Comparison of ENCODE assay signal across 9 mouse cellular contexts in the genomic region with DNA sequence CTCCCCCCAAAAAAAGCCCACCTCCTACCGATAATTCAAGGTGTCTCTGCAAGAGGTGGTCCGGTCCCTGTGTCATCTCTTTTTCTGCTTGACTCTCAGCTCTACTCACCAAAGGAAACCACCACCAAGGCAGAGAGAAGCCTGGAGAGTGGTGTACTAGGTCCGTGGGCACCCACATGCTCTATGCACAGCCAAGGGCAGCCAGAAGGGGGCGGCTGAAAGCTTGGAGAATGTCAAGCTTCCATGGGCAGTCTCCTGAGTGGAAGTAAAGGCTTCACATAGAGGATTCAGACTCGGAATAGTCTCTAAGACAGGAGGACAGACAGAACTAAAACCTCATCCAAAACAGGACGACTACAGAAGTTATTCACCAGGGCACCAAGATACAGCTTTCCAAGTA. TPM values are rescaled to one million over a fixed set of nuclear protein-coding genes. Genes with fewer than 3 reads are reported as not detected.
A peak's percentile ranks its signal among the peaks of the same experiment; 100 is the strongest.
DNase-seq lines count a peak whose midpoint lies in the region; ATAC-seq and TF ChIP-seq lines count a peak whose summit lies in the region.
"Had no signal": no experiment of that assay in that cellular context is flagged by ENCODE, and none has a peak within 500 bp of the region (broad histone marks: within the 10 kb centered on the region; RNA-seq: fewer than 3 reads in every experiment).

No protein-coding gene starts in this region.

- H3K9me3 ChIP-seq in limb, embryonic 11.5 days (ENCODE audit: control insufficient read depth, low read length), result no peaks in the 10 kb centered on the region; the same call in 1 of the 2 replicates
- no peaks in the 10 kb centered on the region for H3K9me3 ChIP-seq in limb, embryonic 10.5 days (replicated peaks)
- H3K9me3 ChIP-seq in lung, postnatal 0 days (ENCODE audit: low read length), result no peaks in the 10 kb centered on the region

- peak; percentile 73 for TF ChIP-seq CTCF in lung, postnatal 0 days (IDR thresholded peaks at IDR 0.05)

- peaks cover 4% of the 10 kb centered on the region; the same call in 1 of the 2 replicates for H3K36me3 ChIP-seq in limb, embryonic 11.5 days (ENCODE audit: control insufficient read depth, insufficient read depth, low read length)
- peaks cover 51% of the 10 kb centered on the region for H3K36me3 ChIP-seq in limb, embryonic 10.5 days
- H3K36me3 ChIP-seq in lung, postnatal 0 days (ENCODE audit: insufficient read depth, low read length), result no peaks in the 10 kb centered on the region

- H3K9ac ChIP-seq in limb, embryonic 11.5 days (ENCODE audit: low read length), result no peak overlapping the region
- H3K9ac ChIP-seq in lung, postnatal 0 days (replicated peaks; ENCODE audit: low read depth), result no peak overlapping the region

- TF ChIP-seq EP300 in lung, postnatal 0 days (IDR thresholded peaks at IDR 0.05), result no peak

- ATAC-seq in CD4-positive, CD25-positive, alpha-beta regulatory T cell, adult 4 months, result no peak
- ATAC-seq in limb, embryonic 11.5 days (ENCODE audit: insufficient number of reproducible peaks, low FRiP score, low TSS enrichment, low read depth), result no peak
- peak; percentile 46; the same call in 1 of the 2 replicates for ATAC-seq in lung, postnatal 0 days
- no peak for ATAC-seq in activated CD4-positive, CD25-positive, alpha-beta regulatory T cell, adult 4 months

- no peaks in the 10 kb centered on the region for H3K27me3 ChIP-seq in limb, embryonic 11.5 days (ENCODE audit: control insufficient read depth, insufficient read depth, low read length)
- H3K27me3 ChIP-seq in limb, embryonic 10.5 days (ENCODE audit: low read depth, poor library complexity, severe bottlenecking), result no peaks in the 10 kb centered on the region
- H3K27me3 ChIP-seq in lung, postnatal 0 days (replicated peaks; ENCODE audit: insufficient read depth, low read length), result no peaks in the 10 kb centered on the region

- no peak overlapping the region for H3K27ac ChIP-seq in limb, embryonic 11.5 days (replicated peaks; ENCODE audit: low read depth, low read length)
- H3K27ac ChIP-seq in limb, embryonic 10.5 days, result no peak overlapping the region
- H3K27ac ChIP-seq in lung, postnatal 0 days (ENCODE audit: low read length), result no peak overlapping the region

- no peak overlapping the region for H3K4me2 ChIP-seq in limb, embryonic 11.5 days (ENCODE audit: low read depth, severe bottlenecking)
- H3K4me2 ChIP-seq in lung, postnatal 0 days (replicated peaks; ENCODE audit: low read depth, low read length), result no peak overlapping the region

- H3K4me1 ChIP-seq in limb, embryonic 11.5 days (ENCODE audit: control insufficient read depth, insufficient read depth, low read length), result no peaks in the 10 kb centered on the region
- 0 out of 2 replicates have a peak, but pooled peaks cover 2% of the 10 kb centered on the region for H3K4me1 ChIP-seq in limb, embryonic 10.5 days
- peaks cover 10% of the 10 kb centered on the region; the same call in 1 of the 2 replicates for H3K4me1 ChIP-seq in lung, postnatal 0 days (ENCODE audit: insufficient read depth, low read depth, low read length)

- 65% methylated on average over 6 of the region's 6 CpGs for WGBS in limb, embryonic 11.5 days
- WGBS in limb, embryonic 10.5 days, result 65% methylated on average over 6 of the region's 6 CpGs
- 50% methylated on average over 6 of the region's 6 CpGs for WGBS in lung, postnatal 0 days

- DNase-seq in CD4-positive, CD25-positive, alpha-beta regulatory T cell, adult 2 months (ENCODE audit: low read depth, low spot score), result peak; percentile 65
- peak; percentile 34 for DNase-seq in limb, embryonic 11.5 days (ENCODE audit: low spot score)
- DNase-seq in limb, embryonic 10.5 days (ENCODE audit: low spot score), result no peak
- peak; percentile 81 to 86 for DNase-seq in adrenal gland, postnatal 36 days
- peak; percentile 26 for DNase-seq in lung, postnatal 0 days (ENCODE audit: low spot score)
- no peak for DNase-seq in left cerebral cortex, adult 9 months (ENCODE audit: low spot score in 2 of 2)

- H3K4me3 ChIP-seq in limb, embryonic 11.5 days (ENCODE audit: low read depth, low read length), result no peak overlapping the region
- no peak overlapping the region for H3K4me3 ChIP-seq in limb, embryonic 10.5 days
- no peak overlapping the region for H3K4me3 ChIP-seq in lung, postnatal 0 days (ENCODE audit: low read depth, low read length)

RNA-seq across cellular contexts. Expression of a gene that starts 10.2 kb away (rescaled TPM):
- 100 to 1,000 TPM; 133 to 142 TPM for polyA plus RNA-seq in CD4-positive, CD25-positive, alpha-beta regulatory T cell, adult 4 months (2017; shearing (Covaris generic))
- 87.2 and 90.9 TPM in 2 replicates for polyA plus RNA-seq in limb, embryonic 11.5 days (2014; fragmentation: Nextera tagmentation; extraction: Ambion mirVana)
- 99.9 and 105 TPM in 2 replicates for polyA plus RNA-seq in limb, embryonic 10.5 days (2016; fragmentation: Nextera tagmentation; extraction: Ambion mirVana)
- 100 to 1,000 TPM; 251 to 350 TPM for total RNA-seq in adrenal gland, postnatal 36 days (2021)
- 88.4 and 100 TPM in 2 replicates for polyA plus RNA-seq in lung, postnatal 0 days (2015; fragmentation: Nextera tagmentation; extraction: Ambion mirVana)
- 100 to 1,000 TPM; 104 to 106 TPM for polyA plus RNA-seq in activated CD4-positive, CD25-positive, alpha-beta regulatory T cell, adult 4 months (2017; shearing (Covaris generic))

RNA-seq across cellular contexts. Expression of a gene that starts 20.9 kb away (rescaled TPM):
- polyA plus RNA-seq in CD4-positive, CD25-positive, alpha-beta regulatory T cell, adult 4 months (2017; shearing (Covaris generic)), result 10 to 100 TPM; 19.9 to 23.4 TPM
- polyA plus RNA-seq in limb, embryonic 11.5 days (2014; fragmentation: Nextera tagmentation; extraction: Ambion mirVana), result 30.5 and 31.1 TPM in 2 replicates
- polyA plus RNA-seq in limb, embryonic 10.5 days (2016; fragmentation: Nextera tagmentation; extraction: Ambion mirVana), result 36.7 and 43.3 TPM in 2 replicates
- total RNA-seq in adrenal gland, postnatal 36 days (2021), result 100 to 1,000 TPM in 1 of 2 experiments, 10 to 100 TPM in 1; 88.0 to 104 TPM
- 17.2 and 20.1 TPM in 2 replicates for polyA plus RNA-seq in lung, postnatal 0 days (2015; fragmentation: Nextera tagmentation; extraction: Ambion mirVana)
- polyA plus RNA-seq in activated CD4-positive, CD25-positive, alpha-beta regulatory T cell, adult 4 months (2017; shearing (Covaris generic)), result 10 to 100 TPM; 23.4 to 29.2 TPM

RNA-seq across cellular contexts. Expression of a gene that starts 50.6 kb away (rescaled TPM):
- polyA plus RNA-seq in CD4-positive, CD25-positive, alpha-beta regulatory T cell, adult 4 months (2017; shearing (Covaris generic)), result 10 to 100 TPM; 41.1 to 45.7 TPM
- polyA plus RNA-seq in limb, embryonic 11.5 days (2014; fragmentation: Nextera tagmentation; extraction: Ambion mirVana), result 77.0 and 80.7 TPM in 2 replicates
- 74.8 and 78.4 TPM in 2 replicates for polyA plus RNA-seq in limb, embryonic 10.5 days (2016; fragmentation: Nextera tagmentation; extraction: Ambion mirVana)
- total RNA-seq in adrenal gland, postnatal 36 days (2021), result 10 to 100 TPM; 24.9 to 30.3 TPM
- polyA plus RNA-seq in lung, postnatal 0 days (2015; fragmentation: Nextera tagmentation; extraction: Ambion mirVana), result 25.5 and 25.6 TPM in 2 replicates
- polyA plus RNA-seq in activated CD4-positive, CD25-positive, alpha-beta regulatory T cell, adult 4 months (2017; shearing (Covaris generic)), result 10 to 100 TPM; 33.5 to 43.9 TPM

RNA-seq across cellular contexts. Expression of a gene that starts 59.9 kb away (rescaled TPM):
- under 1 TPM; 0.09 to 0.44 TPM for polyA plus RNA-seq in CD4-positive, CD25-positive, alpha-beta regulatory T cell, adult 4 months (2017; shearing (Covaris generic))
- 0.07 TPM in 2 replicates for polyA plus RNA-seq in limb, embryonic 11.5 days (2014; fragmentation: Nextera tagmentation; extraction: Ambion mirVana)
- polyA plus RNA-seq in limb, embryonic 10.5 days (2016; fragmentation: Nextera tagmentation; extraction: Ambion mirVana), result 0.06 TPM in 1 of 2 replicates, not detected in the other
- total RNA-seq in adrenal gland, postnatal 36 days (2021), result not detected
- polyA plus RNA-seq in lung, postnatal 0 days (2015; fragmentation: Nextera tagmentation; extraction: Ambion mirVana), result 0.04 TPM in 2 replicates
- polyA plus RNA-seq in activated CD4-positive, CD25-positive, alpha-beta regulatory T cell, adult 4 months (2017; shearing (Covaris generic)), result under 1 TPM; 0.14 to 0.15 TPM
- polyA plus RNA-seq: embryonic facial prominence, embryonic 14.5 days had no signal

Comparison
In these comparisons a context has a peak if more than half of its experiments do, and no peak if none do; other contexts are left out.
1. DNase-seq: peak in CD4-positive, CD25-positive, alpha-beta regulatory T cell, adult 2 months (single experiment), limb, embryonic 11.5 days (single experiment), adrenal gland, postnatal 36 days (2 of 2) and lung, postnatal 0 days (single experiment); none in limb, embryonic 10.5 days (single experiment) and left cerebral cortex, adult 9 months (0 of 2).